Mouse (Mus musculus): ENCODE results near the gene Vwf.

DNA sequence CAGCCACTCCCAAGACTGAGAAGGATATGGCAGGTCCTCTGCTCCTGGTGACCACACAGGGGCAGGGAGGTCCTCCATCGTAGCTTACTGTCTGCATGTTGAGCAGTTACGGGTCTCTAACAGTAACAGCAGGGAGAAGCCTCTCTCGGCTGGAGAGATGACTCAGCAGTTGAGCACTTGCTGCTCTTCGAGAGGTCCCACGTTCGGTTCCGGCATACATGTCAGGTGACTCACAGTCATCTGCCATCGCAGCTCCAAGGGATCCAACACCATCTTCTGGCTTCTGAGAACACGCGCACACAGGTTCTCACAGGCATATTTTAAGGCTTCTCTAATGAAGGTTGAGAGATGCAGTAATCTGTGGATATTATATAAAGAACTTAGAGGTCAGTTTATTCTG is 6.4 kb upstream of the Vwf start:
- no peak for TF ChIP-seq POLR2A (IDR thresholded peaks at IDR 0.05; ENCODE audit: extremely low read depth, insufficient read depth, low read length)
- no peak for TF ChIP-seq CTCF (IDR thresholded peaks at IDR 0.05; ENCODE audit: low read depth, low read length)
